Mouse (Mus musculus): ENCODE results near the gene Dcaf10.
"Not testable (repeated sequence)": the region's sequence is repeated elsewhere in the genome, so short reads cannot be mapped to it uniquely, and the experiment has no call there.

Gene Dcaf10

DNA sequence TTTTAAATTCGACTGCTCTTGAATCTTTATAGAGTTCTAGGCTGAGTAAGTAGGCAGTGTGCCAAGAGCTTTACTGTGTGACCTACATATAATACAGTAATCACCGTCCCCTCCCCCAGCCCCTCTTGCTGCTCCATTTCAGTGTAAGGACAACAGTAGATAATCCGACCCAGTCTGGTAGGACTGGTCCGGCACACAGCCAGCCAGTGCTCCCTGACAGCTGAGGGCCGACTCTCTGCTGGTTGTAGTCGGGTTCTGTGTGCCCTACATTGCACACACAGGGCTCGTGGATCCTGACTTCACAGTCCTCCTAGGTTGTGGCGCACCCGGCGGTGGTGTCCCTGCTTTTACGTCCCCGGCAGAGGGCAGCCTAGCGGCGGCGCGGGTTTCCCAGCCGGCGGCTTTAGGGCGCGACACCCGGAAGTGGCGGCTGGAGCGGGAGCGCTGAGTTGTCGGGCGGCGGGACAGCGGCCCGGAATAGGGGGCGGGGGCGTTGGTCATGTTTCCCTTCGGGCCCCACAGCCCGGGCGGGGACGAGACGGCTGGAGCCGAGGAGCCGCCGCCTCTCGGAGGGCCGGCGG is at the start of gene Dcaf10:
TSS of gene Dcaf10 (plus strand) at position 433 of the 581 bp plus-strand sequence.
- peak; percentile 95 for DNase-seq

DNA sequence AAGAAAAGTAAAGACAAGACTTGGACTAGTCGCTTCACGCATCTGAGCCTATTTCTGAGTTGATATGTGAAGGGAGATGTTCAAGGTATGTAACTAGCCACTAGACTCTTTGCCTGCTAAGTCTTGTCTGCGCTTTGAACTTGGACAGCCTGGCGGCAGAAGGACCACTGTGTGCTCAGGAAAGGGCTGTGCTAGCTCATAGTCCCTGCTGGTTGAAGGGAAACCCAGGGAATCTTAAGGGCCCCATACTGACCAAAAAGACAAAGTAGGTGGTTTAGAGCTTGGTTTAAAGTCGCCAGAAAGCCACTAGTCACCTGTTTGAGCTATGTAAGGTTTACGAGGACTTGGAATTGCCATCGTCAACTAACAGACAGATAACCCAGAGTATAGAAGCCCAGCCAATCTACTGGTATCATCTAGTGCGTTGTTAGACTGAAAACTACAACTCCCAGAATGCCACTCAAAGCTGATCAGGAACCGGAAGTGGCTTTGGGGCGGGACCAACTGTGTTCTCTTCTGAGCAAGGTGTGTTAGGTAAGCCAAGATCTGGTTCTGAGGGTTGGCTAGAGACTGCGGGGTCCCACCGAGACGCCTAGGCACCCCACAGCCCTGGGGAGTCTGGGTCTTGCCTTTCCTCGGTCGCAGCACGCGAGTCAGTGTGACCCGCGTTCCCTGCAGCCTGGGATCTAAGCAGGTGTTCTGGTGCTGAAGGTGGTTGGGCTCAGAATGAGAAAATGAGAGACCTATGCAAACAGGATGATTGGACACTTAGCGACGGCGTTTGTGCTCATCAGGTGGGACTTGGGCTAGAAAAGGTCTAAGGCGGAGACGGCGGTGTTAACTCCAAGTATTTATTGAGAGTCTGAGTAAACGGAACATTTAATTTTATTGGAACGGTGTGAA is 45.0 kb upstream of the Dcaf10 start, which contains the start of gene Trmt10b:
TSS of gene Trmt10b (plus strand) at position 466 of the 903 bp plus-strand sequence.
- peak; percentile 83 for DNase-seq

DNA sequence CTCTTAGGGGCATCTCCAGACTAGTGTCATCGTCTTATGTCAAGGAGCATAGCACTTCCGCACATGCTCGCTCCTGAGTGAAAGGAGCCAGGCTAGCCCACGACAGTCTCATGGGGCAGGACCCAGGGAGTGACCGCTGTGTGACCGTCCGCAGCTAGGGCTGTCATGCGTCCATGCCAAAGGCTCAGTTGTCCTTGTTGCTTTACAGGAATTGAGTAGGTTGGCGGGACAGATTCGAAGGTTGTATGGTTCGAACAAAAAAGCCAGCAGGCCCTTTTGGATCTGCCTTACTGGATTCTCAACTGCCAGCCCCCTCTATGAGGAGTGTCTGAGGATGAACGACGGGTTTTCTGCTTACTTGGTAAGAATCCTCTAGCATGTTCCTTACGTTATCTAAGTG is 36.4 kb upstream of the Dcaf10 start:
- DNase-seq, result no peak

DNA sequence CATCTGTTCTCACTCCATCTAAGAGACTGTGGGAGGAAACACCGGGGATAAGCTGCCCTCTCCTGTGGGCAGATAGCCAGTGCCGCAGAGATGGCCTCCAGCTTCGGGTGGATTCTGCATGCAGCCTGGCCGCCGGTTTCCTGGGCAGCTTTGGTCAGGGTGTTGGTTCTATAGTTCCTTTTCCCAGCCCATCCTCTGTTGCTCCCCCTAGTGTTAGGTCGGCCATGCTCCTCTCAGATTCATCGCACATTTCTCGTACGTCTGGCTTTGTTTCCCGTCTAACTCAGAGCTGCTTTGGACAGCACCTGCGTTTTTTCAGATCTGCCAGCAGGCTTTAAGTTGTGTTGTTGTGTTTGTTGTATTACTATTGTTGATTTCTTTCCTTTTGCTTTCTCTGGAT is 33.9 kb upstream of the Dcaf10 start:
- DNase-seq, result peak; percentile 20

GRCm38 (mm10) chr4:45308606-45309005 is 33.3 kb upstream of the Dcaf10 start:
- no peak for DNase-seq

GRCm38 (mm10) chr4:45311056-45311455 is 30.8 kb upstream of the Dcaf10 start:
- no peak for DNase-seq

GRCm38 (mm10) chr4:45320159-45320816 is 21.6 kb upstream of the Dcaf10 start:
- peak; percentile 90 for DNase-seq

DNA sequence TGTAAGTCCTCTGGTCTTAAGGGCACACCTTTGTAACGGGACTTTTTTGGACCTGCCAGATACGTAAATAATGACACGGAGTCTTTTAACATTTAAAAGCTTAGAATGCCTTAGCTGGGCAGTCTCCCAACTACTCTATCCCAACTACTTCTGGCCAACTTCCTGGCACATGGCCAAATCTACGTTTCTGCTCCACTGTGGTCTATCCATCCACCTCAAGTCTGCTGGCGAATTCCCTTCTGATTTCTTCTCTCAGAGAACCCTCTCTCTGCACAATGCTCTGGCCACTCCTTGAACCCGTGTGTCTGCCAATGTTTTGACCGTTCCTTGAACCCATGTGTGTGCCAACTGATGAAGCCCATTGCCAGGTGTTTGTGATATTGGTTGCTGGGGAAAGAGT is 10.8 kb upstream of the Dcaf10 start:
- no peak for DNase-seq

GRCm38 (mm10) chr4:45332466-45332865 is 9.4 kb upstream of the Dcaf10 start:
- no peak for DNase-seq

- no peak for DNase-seq
Observed at GRCm38 (mm10) chr4:45341226-45341625, 675 bp upstream of the Dcaf10 start.

GRCm38 (mm10) chr4:45342286-45343155 is 620 bp downstream of the Dcaf10 start, which contains the start of gene Exosc3:
Exosc3 (minus strand) TSS chr4:45342732.
- DNase-seq, result peak; percentile 70

GRCm38 (mm10) chr4:45356653-45357052 is 14.8 kb downstream of the Dcaf10 start:
- no peak for DNase-seq

GRCm38 (mm10) chr4:45371261-45371660 is 29.4 kb downstream of the Dcaf10 start:
- no peak for DNase-seq

DNA sequence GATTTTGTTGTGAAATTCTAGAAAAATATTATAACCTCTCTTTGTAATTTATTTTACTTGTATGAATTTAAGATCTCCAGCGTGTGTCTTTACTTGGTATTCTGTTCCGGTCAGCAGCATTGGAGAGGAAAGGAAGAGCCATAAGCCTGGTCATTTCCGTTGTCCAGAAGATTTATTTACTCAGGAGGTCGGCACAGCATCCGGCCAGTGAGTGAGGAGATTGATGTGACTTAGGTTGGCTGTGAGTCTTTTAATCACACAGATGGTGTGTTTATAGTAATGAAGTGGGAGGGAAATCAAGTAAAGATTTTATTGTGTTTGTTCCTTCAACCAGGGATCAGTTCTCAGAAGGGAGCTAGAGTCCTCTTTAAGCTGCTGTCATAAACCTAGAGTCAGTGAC is 33.0 kb downstream of the Dcaf10 start:
- DNase-seq, result peak; percentile 56

- peak; percentile 47 for DNase-seq
Observed at GRCm38 (mm10) chr4:45376573-45376972, 34.7 kb downstream of the Dcaf10 start.

DNA sequence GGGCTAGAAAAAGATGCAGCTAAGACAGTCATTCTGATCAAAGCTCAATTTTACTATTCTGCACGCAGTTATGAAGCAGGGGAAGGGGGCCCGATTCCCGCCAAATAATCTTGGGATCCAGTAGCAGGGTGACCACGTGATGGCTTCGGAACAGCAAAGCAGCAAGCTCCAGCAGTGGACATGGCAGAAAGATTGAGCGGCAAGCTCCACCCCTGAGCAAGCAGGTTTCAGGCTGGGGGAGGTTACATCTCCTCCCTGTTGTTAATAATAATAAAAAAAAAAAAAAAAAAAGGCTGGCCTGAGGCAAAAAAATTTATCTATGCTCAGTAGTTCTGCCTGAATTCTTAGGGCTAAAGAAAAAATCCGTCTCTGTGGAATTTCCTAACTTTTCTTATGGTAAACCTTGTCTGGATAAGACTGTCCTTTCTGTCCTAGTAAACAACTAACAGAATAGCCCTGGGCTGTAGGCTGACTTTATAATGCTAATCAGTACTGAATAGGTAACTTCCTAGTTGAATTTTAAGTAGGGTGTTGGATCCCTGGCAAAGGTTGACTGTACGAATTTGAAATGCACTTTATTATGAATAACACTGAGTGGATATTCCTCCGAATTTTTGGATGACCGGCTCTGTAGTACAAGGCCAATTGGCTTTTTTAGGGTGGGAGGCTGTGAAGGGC is 39.1 kb downstream of the Dcaf10 start:
- DNase-seq, result peak; percentile 40

DNA sequence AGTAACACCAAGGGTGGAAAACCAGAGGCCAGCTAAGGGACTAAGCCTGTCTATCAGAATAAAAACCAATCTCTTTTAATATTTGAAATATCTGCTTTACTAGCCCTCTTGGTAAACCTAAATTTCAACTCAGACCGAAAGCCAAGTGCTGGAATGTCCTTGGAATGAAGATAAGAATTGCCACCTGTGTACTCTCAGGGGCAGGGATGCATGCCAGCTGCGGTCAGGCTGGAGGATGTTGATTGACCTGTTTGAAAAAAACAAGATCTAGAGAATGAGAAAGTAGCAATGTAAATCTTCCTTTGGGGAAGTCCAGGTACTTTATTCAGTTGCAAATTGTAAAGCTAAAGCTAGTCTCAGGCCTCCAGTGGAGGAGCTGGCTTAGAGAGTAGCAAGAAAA is 40.2 kb downstream of the Dcaf10 start:
- DNase-seq, result not testable (repeated sequence)

- DNase-seq, result not testable (repeated sequence)
Observed at GRCm38 (mm10) chr4:45387296-45387695, 45.4 kb downstream of the Dcaf10 start.

DNA sequence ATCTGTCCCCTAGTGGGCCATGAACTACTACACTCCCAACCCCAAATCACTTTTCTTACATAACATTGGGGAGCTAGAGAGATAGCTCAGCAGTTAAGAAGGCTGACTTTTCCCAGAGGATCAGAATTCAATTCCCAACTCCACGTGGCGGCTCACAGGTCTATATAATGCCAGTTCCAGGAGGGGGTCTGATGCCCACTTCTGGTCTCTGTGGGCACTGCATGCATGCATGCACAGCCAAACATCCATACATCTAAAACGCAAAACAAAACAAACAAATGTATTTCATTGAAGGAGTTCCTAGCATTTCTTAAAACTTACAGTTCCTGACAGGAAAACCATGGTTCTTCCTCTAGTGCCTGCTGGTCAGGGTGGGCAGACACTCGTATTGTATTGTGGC is 50.2 kb downstream of the Dcaf10 start:
- DNase-seq, result no peak

GRCm38 (mm10) chr4:45392572-45392971 is 50.7 kb downstream of the Dcaf10 start:
- DNase-seq, result no peak

- DNase-seq, result no peak
Observed at GRCm38 (mm10) chr4:45392994-45393393, 51.1 kb downstream of the Dcaf10 start.

GRCm38 (mm10) chr4:45393658-45394057 is 51.8 kb downstream of the Dcaf10 start:
- no peak for DNase-seq

Data from kidney, postnatal 14 days (tissue).